Mouse (Mus musculus): ENCODE measurements at regions not wholly inside any gene's neighbourhood (a gene's known extent, or its start where the extent isn't known, plus 50 kb on each side); places are given as distances from the start of the nearest gene placed in this dataset.

GRCm38 (mm10) chr17:89802148-89802547 lies 108.1 kb downstream of the Gm10184 start:
- peak; percentile 86 for DNase-seq

- no peak for DNase-seq
These were observed 132.7 kb downstream of the Gm10184 start for GRCm38 (mm10) chr17:89777570-89777969.

- DNase-seq = no peak
These were observed 143.9 kb downstream of the Gm10184 start for GRCm38 (mm10) chr17:89766229-89766875.

GRCm38 (mm10) chr17:89737418-89737817 lies 172.8 kb downstream of the Gm10184 start:
- DNase-seq = peak; percentile 15

- DNase-seq = no peak
These were observed 184.7 kb downstream of the Gm10184 start for GRCm38 (mm10) chr17:89725534-89725933.

- DNase-seq = no peak
These were observed 228.5 kb downstream of the Gm10184 start for GRCm38 (mm10) chr17:89681798-89682197.

- DNase-seq = no peak
These were observed 251.9 kb downstream of the Gm10184 start for GRCm38 (mm10) chr17:89658326-89658725.

GRCm38 (mm10) chr17:89656211-89656610 lies 254.0 kb downstream of the Gm10184 start:
- no peak for DNase-seq

- DNase-seq = peak; percentile 97
These were observed 256.0 kb downstream of the Gm10184 start for GRCm38 (mm10) chr17:89654089-89654813.

GRCm38 (mm10) chr17:89646000-89646399 lies 264.2 kb downstream of the Gm10184 start:
- no peak for DNase-seq
